Mouse (Mus musculus) activated CD4-positive, CD25-positive, alpha-beta regulatory T cell (primary cell): ENCODE results near the gene Ylpm1. TPM values are rescaled to one million over a fixed set of nuclear protein-coding genes. Genes with fewer than 3 reads are reported as not detected.

ENCODE experiments used
- polyA plus RNA-seq, 2 experiments: library from polyadenylated mRNA; unstranded; fragments of 100-300 nt; shearing (Covaris generic); gene quantifications; one replicate each; pipeline ENCODE4 v1.2.1; 2017

The Ylpm1 gene
- 10 to 100 TPM; 26.8 to 27.5 TPM for polyA plus RNA-seq

GRCm38 (mm10) chr12:84996083-84996496, at the start of gene Ylpm1:
Gene Ylpm1 (plus strand): TSS chr12:84996321.

DNA sequence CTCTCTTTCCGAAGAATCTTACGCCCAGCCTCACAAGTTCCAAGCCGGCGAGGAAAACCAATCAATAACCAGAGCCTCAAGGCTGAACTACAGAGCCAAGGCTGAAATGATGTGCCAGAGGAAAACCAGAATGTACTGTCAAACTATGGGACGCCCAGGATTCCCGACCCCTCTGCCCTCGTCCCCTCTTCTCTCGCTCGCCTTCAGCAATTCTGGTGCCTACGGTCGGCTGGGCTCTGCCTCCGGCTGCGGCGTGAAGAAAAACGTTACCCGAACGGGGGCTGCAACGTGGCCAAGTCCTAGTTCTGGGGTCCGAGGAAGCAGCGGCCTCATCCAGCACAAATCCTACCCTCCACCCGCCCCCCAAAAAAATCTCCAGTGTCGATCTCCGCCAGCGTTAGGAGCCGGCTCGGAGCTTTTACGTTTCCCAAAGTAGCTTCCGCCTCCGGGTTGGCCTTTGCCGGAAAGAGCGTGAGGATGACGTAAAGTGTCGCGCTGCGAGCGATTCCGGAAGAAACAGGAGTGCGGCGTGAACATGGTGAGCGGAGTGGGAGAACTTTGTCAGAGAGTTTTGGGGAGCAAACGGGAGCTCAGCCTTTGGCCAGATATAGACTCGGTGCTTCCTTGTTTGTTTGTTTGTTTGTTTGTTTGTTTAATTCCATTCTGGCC, 25.6 kb upstream of the Ylpm1 start, which contains the start of the genes Fcf1 and Arel1:
Gene Fcf1, plus strand, starts transcription at position 470 of the 669 bp plus-strand sequence.
Gene Arel1, minus strand, starts transcription at position 473 of the 669 bp plus-strand sequence.

DNA sequence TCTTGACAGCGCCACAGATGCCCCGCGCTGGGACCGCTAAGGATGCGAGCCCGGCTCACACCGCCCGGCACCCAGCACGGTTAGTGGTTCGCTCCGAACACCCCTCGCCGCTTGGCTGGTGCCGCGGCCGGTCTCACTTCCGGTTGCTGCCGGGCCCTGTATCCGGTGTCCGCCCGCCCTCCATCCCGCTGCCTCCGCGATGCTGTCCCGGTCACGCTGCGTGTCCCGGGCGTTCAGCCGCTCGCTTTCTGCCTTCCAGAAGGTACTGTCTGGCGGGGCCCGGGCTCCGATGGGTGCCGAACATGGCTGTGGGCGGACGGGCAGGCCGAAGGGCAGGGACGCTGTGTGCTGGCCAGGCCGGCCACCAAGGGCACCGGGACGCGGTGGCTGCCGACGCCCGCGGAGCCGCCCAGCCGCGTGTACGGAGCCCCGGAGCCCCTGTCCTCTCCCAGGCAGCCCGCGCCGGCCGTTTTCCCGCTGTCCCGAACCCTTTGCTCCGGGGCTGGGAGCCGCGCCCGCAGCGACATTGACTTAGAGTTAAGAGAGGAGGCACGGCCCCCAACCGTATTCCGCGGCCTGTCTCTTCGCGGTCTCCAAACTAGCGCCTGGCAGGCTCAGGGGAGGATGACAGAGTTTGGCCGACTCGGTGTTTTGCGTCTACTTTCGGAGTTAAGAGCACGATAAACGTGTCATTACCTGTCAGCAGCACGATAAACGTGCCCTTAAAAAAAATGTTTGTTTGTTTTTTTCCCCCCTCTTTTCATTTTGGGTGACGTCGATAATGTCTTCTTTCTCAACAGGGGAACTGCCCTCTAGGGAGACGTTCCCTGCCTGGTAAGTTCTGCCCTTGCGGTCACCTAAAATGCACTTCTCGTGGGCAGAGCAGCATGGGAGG, 114.8 kb downstream of the Ylpm1 start, which contains the start of the genes Prox2 and Dlst:
Gene Prox2, minus strand, starts transcription at position 62 of the 895 bp plus-strand sequence.
Gene Dlst, plus strand, starts transcription at position 136 of the 895 bp plus-strand sequence.

Other genes starting within 250 kb of the Ylpm1 start
- 100 to 1,000 TPM; 129 TPM for gene Npc2, start 223.2 kb upstream of the Ylpm1 start, polyA plus RNA-seq
- 100 to 1,000 TPM in 1 of 2 experiments, 10 to 100 TPM in 1; 89.4 to 114 TPM for gene Isca2, start 223.1 kb upstream of the Ylpm1 start, polyA plus RNA-seq
- gene Ltbp2, start 119.8 kb upstream of the Ylpm1 start, polyA plus RNA-seq: under 1 TPM; 0.18 to 0.27 TPM
- 100 to 1,000 TPM; 117 to 147 TPM for gene Fcf1, start 25.4 kb upstream of the Ylpm1 start, polyA plus RNA-seq
- gene Arel1, start 25.4 kb upstream of the Ylpm1 start, polyA plus RNA-seq: 10 to 100 TPM; 18.5 to 52.4 TPM
- 1 to 10 TPM; 5.0 to 5.3 TPM for gene Prox2, start 114.4 kb downstream of the Ylpm1 start, polyA plus RNA-seq
- gene Dlst, start 114.5 kb downstream of the Ylpm1 start, polyA plus RNA-seq: 10 to 100 TPM; 86.4 to 95.1 TPM
- gene Rps6kl1, start 154.9 kb downstream of the Ylpm1 start, polyA plus RNA-seq: 1 to 10 TPM; 1.1 to 1.7 TPM
- gene Pgf, start 181.5 kb downstream of the Ylpm1 start, polyA plus RNA-seq: 1 to 10 TPM in 1 of 2 experiments, under 1 TPM in 1; 0.24 to 1.0 TPM
- 100 to 1,000 TPM; 104 to 118 TPM for gene Eif2b2, start 223.2 kb downstream of the Ylpm1 start, polyA plus RNA-seq